Mouse (Mus musculus) lung, embryonic 15.5 days (tissue): ENCODE measurements around the gene Fntb. TPM values are rescaled to one million over a fixed set of nuclear protein-coding genes. Genes with fewer than 3 reads are reported as not detected.

Source experiments
- ATAC-seq: fragments of 200-750 bp; cut with Nextera tagmentation; 2 replicates; pipeline ENCODE4 v1.8.0; 2017; ENCODE audit warnings: moderate number of reproducible peaks, borderline replicate concordance; ENCODE audit not compliant: low FRiP score, low TSS enrichment; ENCODE audit errors: extremely low read depth
- H3K27ac ChIP-seq: fragments of 300-500 bp; sonication (generic); 2 replicates; pipeline ENCODE4 v1.5.1; 2015; ENCODE audit warnings: moderate library complexity, mild to moderate bottlenecking, inconsistent platforms
- H3K27me3 ChIP-seq: fragments of 300-500 bp; sonication (generic); 2 replicates; pipeline ENCODE4 v1.6.1; 2015; ENCODE audit warnings: inconsistent platforms
- H3K36me3 ChIP-seq: fragments of 300-500 bp; sonication (generic); 2 replicates; pipeline ENCODE4 v1.6.1; 2015; ENCODE audit warnings: inconsistent platforms
- H3K4me1 ChIP-seq: fragments of 300-500 bp; sonication (generic); 2 replicates; pipeline ENCODE4 v1.6.1; 2015; ENCODE audit warnings: inconsistent platforms
- H3K4me2 ChIP-seq: fragments of 300-500 bp; sonication (generic); 2 replicates; pipeline ENCODE4 v1.6.1; 2015; ENCODE audit warnings: inconsistent platforms, mild to moderate bottlenecking, moderate library complexity
- H3K4me3 ChIP-seq: fragments of 300-500 bp; sonication (generic); 2 replicates; pipeline ENCODE4 v1.5.1; 2015; ENCODE audit warnings: mild to moderate bottlenecking, inconsistent platforms
- H3K9ac ChIP-seq: fragments of 300-500 bp; sonication (generic); 2 replicates; pipeline ENCODE4 v1.6.1; 2015; ENCODE audit warnings: inconsistent platforms
- H3K9me3 ChIP-seq: fragments of 300-500 bp; sonication (generic); 2 replicates; pipeline ENCODE4 v1.6.1; 2016; ENCODE audit warnings: inconsistent platforms
- WGBS: fragments of 180-500 bp; shearing (Covaris S2); methylation state at CpG from one replicate; pipeline ENCODE4 v1.1.7; 2015; 5-methylcytosine and 5-hydroxymethylcytosine counted together
- polyA plus RNA-seq: library from polyadenylated mRNA; unstranded; fragments of >200 nt; fragmentation: Nextera tagmentation; extraction: Ambion mirVana; gene quantifications from 2 replicates; pipeline ENCODE4 v1.2.1, GENCODE M21; 2015

Gene Fntb
- polyA plus RNA-seq, 1 experiment from 2014 or later, result 37.8 TPM

DNA sequence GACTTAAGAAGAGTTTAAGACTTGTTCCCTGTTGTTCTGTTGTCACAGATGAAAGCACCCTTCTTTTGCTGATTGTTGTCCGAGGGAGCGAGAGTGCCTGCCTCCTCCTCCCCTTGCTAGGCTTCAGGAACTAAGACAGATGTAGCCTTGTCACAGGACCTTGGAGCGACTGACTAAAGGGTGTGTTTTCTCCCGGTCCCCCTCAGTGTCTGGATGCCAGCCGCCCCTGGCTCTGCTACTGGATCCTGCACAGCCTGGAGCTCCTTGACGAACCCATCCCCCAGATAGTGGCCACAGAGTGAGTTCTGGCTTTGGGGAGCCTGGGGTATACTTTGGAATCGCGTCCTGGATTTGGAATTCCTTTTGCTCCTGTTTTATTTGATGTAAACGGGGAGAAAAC, 109.4 kb downstream of the Fntb start:
- Histone ChIP-seq H3K9ac (no peak overlapping the region), H3K4me1 (no peaks in the 10 kb centered on the region), H3K36me3 (0 out of 2 replicates have a peak, but pooled peaks cover 10% of the 10 kb centered on the region), H3K4me2 (no peak overlapping the region), H3K9me3 (no peaks in the 10 kb centered on the region), H3K27ac (no peak overlapping the region), H3K4me3 (no peak overlapping the region), H3K27me3 (no peaks in the 10 kb centered on the region)
- ATAC-seq, result no peak
- 51% methylated on average over 9 of the region's 9 CpGs for WGBS

DNA sequence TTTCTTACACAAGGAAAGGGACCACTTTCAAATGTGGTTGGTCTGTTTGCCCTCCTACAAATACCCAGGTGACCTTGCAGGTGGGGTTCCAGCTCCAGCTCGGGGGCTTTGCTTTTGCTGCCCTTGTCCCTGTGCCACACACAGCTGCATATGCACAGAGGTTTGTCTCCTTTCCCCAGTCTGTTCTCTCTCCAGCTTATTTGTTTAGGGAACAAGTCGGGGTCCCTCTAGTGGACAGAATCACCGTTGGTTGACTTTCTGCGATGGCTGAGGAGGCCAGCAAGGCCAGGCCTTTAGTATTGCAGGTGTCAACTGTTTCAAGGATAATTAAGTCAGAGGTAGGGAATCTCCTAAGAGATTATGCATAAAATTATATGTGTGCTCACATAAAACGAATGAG, 113.9 kb downstream of the Fntb start:
- H3K4me2 ChIP-seq, result no peak overlapping the region
- H3K36me3 ChIP-seq, result 0 out of 2 replicates have a peak, but pooled peaks cover 9% of the 10 kb centered on the region
- H3K4me1 ChIP-seq, result peaks cover 8% of the 10 kb centered on the region
- 5% methylated on average over 5 of the region's 5 CpGs for WGBS
- no peaks in the 10 kb centered on the region for H3K9me3 ChIP-seq
- no peak for ATAC-seq
- no peak overlapping the region for H3K27ac ChIP-seq
- no peak overlapping the region for H3K4me3 ChIP-seq
- H3K9ac ChIP-seq, result no peak overlapping the region
- H3K27me3 ChIP-seq, result no peaks in the 10 kb centered on the region

DNA sequence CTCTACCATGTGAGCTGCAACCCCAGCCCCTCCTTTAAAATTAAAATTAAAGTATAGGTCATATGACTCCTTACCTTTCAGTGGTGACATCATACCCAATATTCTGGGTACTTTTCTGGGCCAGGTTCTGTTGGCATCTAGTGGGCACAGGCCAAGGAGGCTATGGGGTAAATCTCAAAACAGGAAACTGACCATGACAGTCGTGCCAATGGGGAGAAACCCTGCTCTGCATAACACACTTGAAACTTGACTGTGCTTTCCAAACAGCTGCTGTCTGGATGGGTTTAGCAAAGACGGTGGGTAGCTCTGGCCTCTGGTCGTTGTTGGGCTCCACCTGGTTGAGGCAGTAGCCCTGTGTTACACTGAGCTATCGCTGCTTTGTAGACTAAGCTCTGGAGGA, 114.7 kb downstream of the Fntb start:
- H3K27me3 ChIP-seq, result no peaks in the 10 kb centered on the region
- H3K27ac ChIP-seq, result no peak overlapping the region
- no peak overlapping the region for H3K4me3 ChIP-seq
- 0 out of 2 replicates have a peak, but pooled peaks cover 5% of the 10 kb centered on the region for H3K36me3 ChIP-seq
- 78% methylated on average over 4 of the region's 4 CpGs for WGBS
- no peaks in the 10 kb centered on the region for H3K9me3 ChIP-seq
- H3K4me1 ChIP-seq, result peaks cover 8% of the 10 kb centered on the region
- H3K9ac ChIP-seq, result no peak overlapping the region
- H3K4me2 ChIP-seq, result no peak overlapping the region
- ATAC-seq, result no peak

DNA sequence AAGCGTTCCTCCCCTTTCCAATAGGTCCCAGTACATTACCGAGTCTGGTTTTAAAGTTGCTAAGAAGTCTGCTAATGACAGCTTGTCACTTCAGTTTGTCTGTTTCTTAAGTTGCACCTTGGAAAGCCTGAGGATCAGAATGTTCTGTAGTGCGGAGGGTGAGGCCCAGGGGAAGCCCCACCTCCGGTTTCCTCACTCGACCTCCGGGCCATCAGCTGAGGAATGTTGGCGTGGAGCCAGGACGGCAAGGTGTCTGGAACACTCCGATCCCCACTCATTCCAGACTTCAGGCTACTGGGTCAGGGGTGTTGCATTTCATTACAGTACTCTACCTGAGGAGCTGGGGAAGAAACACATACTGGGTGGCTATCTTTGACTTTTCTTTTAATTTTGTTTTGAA, 118.4 kb downstream of the Fntb start:
- peak; percentile 80 for ATAC-seq
- WGBS, result 21% methylated on average over 9 of the region's 9 CpGs
- peaks cover 7% of the 10 kb centered on the region; the same call in 1 of the 2 replicates for H3K36me3 ChIP-seq
- H3K4me1 ChIP-seq, result peaks cover 8% of the 10 kb centered on the region
- H3K4me3 ChIP-seq, result no peak overlapping the region
- H3K9me3 ChIP-seq, result no peaks in the 10 kb centered on the region
- H3K9ac ChIP-seq, result no peak overlapping the region
- no peak overlapping the region for H3K4me2 ChIP-seq
- no peaks in the 10 kb centered on the region for H3K27me3 ChIP-seq
- H3K27ac ChIP-seq, result peak overlapping the region; percentile 32

DNA sequence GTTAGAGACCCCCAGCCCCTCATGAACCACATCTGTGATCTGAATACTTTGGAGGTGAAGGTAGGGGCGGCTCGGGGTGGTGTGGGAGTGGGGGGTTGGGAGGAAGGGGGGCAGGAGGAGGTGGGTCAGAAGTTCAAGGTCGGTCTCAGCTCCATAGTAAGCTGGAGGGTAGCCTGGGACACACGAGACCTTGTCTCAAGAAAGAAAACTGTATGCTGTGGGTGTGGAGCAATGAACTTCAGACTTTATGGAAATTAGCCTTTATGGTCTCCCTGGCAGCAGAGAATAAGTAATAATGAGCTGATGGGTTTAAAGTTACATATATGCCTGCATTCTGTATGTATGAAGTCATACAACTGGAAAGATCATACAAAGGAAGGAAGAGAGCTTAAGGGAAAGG, 119.7 kb downstream of the Fntb start:
- Histone ChIP-seq H3K27ac (no peak overlapping the region), H3K9me3 (no peaks in the 10 kb centered on the region), H3K4me1 (peaks cover 8% of the 10 kb centered on the region), H3K4me2 (no peak overlapping the region), H3K9ac (no peak overlapping the region), H3K27me3 (no peaks in the 10 kb centered on the region), H3K36me3 (peaks cover 11% of the 10 kb centered on the region; the same call in 1 of the 2 replicates), H3K4me3 (no peak overlapping the region)
- WGBS, result 91% methylated on average over 4 of the region's 4 CpGs
- ATAC-seq, result no peak

DNA sequence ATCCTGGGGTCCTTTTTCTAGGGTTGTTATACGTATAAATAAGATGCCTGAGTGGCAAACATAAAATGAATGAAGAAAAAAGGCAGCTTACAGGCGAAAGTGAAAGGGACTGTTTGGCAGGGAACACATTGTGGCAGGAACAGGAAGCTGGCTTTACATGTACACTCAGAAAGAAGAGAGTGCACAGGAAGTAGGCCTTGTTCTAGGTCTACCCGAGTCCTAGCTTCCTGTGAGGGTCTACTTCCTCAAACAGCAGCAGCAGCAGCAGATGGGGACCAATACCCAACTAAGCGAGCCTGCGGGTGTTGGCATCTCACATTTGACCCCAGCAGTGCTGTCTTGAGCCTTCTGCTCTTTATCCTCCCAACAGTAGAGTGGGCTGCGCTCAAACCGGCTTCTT, 121.4 kb downstream of the Fntb start:
- WGBS, result 76% methylated on average over 7 of the region's 7 CpGs
- no peak overlapping the region for H3K4me2 ChIP-seq
- no peak for ATAC-seq

DNA sequence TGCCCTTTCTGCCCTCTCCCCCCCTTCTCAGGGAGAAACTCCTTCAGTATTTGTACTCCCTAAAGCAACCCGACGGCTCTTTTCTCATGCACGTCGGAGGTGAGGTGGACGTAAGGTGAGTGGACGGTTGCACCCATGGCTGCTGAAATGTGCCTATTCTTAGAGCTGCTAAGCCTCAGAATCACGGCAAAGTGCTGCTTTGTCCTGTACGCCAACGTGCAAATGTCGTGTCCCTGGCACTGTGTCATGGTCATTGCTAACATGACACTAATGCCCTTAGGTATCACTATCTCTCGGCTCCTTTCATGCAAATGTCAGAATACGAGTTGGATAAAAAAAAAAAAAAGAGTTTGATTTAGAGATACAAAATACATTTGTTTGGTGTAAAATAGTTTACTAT, 122.6 kb downstream of the Fntb start:
- Histone ChIP-seq H3K4me1 (peaks cover 8% of the 10 kb centered on the region), H3K9me3 (no peaks in the 10 kb centered on the region), H3K4me2 (no peak overlapping the region), H3K9ac (no peak overlapping the region), H3K4me3 (no peak overlapping the region), H3K36me3 (peaks cover 16% of the 10 kb centered on the region; the same call in 1 of the 2 replicates), H3K27me3 (no peaks in the 10 kb centered on the region), H3K27ac (no peak overlapping the region)
- WGBS, result 89% methylated on average over 12 of the region's 12 CpGs
- ATAC-seq, result no peak

More for the DNA sequence above, 121.4 kb downstream of the Fntb start:
- Histone ChIP-seq H3K9me3 (no peaks in the 10 kb centered on the region), H3K9ac (no peak overlapping the region), H3K36me3 (peaks cover 11% of the 10 kb centered on the region; the same call in 1 of the 2 replicates), H3K4me3 (no peak overlapping the region), H3K27me3 (no peaks in the 10 kb centered on the region), H3K4me1 (peaks cover 8% of the 10 kb centered on the region), H3K27ac (no peak overlapping the region)

DNA sequence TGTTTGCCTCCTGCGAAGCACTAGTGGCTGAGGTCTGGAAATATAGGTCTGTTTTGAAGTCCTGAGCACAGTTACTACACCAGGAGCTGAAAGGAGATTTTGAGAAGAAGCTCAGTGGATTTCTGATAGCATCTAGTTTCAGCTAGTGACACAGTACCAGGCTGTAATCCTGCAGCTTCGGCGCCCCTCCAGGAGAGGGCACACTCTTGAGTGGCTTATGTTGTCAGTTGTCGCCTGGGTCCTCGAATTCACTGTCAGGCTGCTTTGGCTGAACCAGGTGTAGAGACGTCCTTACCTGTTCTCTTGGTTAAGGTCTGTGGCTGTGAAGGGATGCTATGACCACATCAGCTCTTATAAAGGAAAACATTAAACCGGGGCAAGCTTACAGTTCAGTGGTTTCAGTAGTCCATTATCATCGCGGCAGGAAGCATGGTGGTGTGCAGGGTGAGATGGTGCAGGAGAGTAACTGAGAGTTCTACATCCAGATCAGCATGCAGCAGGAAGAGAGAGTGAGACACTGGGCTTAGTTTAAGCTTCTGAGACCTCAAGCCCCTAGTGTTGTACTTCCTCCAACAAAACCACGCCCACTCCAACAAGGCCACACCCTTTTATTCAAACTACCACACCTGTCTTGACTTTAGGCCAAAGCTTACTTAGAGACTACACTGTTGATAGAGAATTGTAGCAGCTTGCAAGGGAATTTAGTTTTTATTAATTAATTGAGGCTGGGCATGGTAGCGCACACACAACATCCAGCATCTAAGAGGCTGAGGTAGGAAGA, 124.2 kb downstream of the Fntb start:
- Histone ChIP-seq H3K27me3 (no peaks in the 10 kb centered on the region), H3K36me3 (peaks cover 16% of the 10 kb centered on the region; the same call in 1 of the 2 replicates), H3K4me3 (no peak overlapping the region), H3K4me2 (no peak overlapping the region), H3K4me1 (no peaks in the 10 kb centered on the region), H3K27ac (no peak overlapping the region), H3K9ac (no peak overlapping the region), H3K9me3 (no peaks in the 10 kb centered on the region)
- 88% methylated on average over 11 of the region's 11 CpGs for WGBS
- ATAC-seq, result no peak

DNA sequence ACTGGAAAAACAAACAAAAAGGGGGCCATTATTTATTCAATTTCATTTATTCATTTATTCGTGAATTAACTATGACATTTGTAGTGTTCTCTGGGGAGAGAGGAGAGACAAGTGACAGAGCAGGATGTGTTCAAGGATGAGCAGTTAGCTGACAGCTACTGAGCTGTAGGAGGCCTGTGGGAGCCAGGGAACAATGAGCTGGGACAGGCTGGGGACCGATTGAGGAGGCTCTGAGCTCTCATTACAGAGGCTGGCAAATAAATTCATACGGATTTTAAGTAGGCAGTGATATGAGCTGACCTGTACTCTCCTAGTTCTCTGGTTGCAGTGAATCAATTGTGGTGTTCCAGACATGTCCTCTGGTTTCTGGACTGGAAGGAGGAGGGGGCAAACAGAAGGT, 125.8 kb downstream of the Fntb start:
- Histone ChIP-seq H3K9me3 (no peaks in the 10 kb centered on the region), H3K9ac (no peak overlapping the region), H3K4me3 (no peak overlapping the region), H3K4me2 (no peak overlapping the region), H3K36me3 (peaks cover 16% of the 10 kb centered on the region; the same call in 1 of the 2 replicates), H3K4me1 (no peaks in the 10 kb centered on the region), H3K27ac (no peak overlapping the region), H3K27me3 (no peaks in the 10 kb centered on the region)
- 85% methylated on average over 3 of the region's 3 CpGs for WGBS
- ATAC-seq, result no peak

DNA sequence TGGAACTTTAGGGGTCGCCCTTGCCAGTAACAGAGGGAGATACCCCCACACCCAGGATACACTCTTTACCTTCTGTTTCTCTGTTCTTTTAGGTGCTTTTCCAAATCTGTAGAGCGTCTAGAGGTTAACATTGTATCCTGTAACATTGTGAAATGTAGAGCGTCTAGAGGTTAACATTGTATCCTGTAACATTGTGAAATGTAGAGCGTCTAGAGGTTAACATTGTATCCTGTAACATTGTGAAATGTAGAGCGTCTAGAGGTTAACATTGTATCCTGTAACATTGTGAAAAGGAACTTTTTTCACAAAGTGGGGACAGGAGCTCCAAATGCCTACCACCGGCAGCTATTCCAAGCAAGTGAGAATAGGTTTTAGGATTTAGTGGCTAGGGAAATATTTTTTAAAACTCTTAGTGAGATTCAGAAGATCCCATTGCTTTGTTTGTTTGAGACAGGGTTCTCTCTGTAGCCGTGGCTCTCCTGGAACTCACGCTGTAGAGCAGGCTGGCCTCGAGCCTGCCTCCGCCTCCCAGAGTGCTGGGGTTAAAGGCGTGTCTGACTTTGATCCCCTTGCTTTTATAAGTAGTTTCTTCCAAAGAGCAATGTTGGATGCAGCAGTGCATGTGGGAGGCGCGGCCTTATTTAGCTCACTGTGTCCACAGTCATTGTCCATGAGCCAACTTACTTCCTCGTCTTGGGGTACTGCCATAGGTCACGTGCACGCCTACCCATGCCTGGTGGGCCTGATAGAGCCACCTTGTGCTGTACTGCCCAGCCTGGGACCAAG, 127.7 kb downstream of the Fntb start:
- H3K9me3 ChIP-seq, result no peaks in the 10 kb centered on the region
- no peak overlapping the region for H3K4me3 ChIP-seq
- no peak overlapping the region for H3K27ac ChIP-seq
- H3K4me2 ChIP-seq, result no peak overlapping the region
- H3K27me3 ChIP-seq, result no peaks in the 10 kb centered on the region
- WGBS, result 96% methylated on average over 16 of the region's 16 CpGs
- H3K4me1 ChIP-seq, result no peaks in the 10 kb centered on the region
- H3K36me3 ChIP-seq, result peaks cover 13% of the 10 kb centered on the region; the same call in 1 of the 2 replicates
- no peak for ATAC-seq
- H3K9ac ChIP-seq, result no peak overlapping the region

DNA sequence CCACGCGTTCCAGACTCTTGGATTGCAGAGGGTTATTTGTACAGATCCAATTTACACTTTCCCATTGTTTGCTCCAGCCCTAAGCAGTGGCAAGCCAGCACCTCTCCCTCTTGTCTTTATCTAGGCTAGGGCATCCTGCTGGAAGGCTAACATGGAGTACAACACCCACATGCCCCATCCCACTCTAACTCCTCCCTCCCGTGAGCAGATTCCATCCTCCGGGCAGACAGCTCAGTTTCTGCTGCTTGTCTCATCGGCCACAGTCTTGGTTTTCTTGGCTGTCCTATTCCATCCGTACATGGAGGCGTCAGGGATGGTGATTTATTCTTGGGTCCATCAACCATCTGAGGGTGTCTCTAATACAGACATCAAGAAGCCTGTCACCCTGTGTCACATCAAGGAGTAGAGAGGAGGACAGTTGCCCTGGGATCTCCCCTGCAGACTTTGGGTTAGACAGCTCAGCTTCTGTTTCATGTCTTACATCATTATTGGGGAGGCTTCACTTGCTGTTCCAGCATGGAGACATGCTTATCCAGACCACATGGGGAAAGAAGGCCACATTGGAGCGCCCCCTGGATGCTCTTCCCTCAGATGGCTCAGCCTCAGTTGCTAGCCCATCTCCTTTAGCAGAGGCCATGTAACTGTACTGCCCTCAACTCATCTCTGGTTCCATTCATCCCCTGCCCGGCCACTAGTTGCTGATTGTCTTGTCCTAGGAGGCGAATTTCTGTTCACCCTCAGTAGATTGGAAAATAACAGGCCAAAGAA, 129.6 kb downstream of the Fntb start:
- Histone ChIP-seq H3K27me3 (no peaks in the 10 kb centered on the region), H3K9ac (no peak overlapping the region), H3K27ac (no peak overlapping the region), H3K9me3 (no peaks in the 10 kb centered on the region), H3K4me1 (no peaks in the 10 kb centered on the region), H3K4me2 (no peak overlapping the region), H3K4me3 (no peak overlapping the region), H3K36me3 (peaks cover 5% of the 10 kb centered on the region; the same call in 1 of the 2 replicates)
- 76% methylated on average over 10 of the region's 10 CpGs for WGBS
- no peak for ATAC-seq
